Mouse (Mus musculus): ENCODE measurements around the gene F2r. TPM values are rescaled to one million over a fixed set of nuclear protein-coding genes. Genes with fewer than 3 reads are reported as not detected.

F2r gene
- 29.5 and 39.1 TPM in 2 replicates for total RNA-seq (2017)

DNA sequence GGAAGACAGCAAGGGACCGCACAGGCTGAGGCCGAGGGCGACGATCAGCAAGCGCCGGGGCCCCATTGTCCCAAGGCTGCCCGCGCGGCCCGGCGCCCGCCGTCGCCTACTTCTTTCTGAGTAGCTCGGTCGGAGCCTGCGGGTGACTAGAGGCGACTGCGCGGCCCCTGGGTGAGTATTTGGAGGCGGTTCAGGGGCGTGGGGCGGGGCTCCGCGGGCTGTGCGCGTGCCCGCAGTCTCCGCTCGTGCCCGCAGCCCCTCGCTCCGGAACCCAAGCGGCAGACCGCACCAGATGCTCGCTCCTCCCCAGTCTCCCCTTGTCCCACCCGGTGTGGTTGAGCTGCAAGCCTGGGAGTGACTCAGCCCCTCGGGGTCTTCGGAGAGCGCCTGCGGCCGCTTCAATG, at the start of gene F2r:
TSS of gene F2r (minus strand) at position 179 of the 404 bp plus-strand sequence.
- peak; percentile 92 to 96 for ATAC-seq (replicated peaks in 1 of 2; ENCODE audit: insufficient read depth in 1 of 2, low FRiP score in 2 of 2, low TSS enrichment in 1 of 2, low read depth in 1 of 2, poor library complexity in 2 of 2, severe bottlenecking in 2 of 2)

DNA sequence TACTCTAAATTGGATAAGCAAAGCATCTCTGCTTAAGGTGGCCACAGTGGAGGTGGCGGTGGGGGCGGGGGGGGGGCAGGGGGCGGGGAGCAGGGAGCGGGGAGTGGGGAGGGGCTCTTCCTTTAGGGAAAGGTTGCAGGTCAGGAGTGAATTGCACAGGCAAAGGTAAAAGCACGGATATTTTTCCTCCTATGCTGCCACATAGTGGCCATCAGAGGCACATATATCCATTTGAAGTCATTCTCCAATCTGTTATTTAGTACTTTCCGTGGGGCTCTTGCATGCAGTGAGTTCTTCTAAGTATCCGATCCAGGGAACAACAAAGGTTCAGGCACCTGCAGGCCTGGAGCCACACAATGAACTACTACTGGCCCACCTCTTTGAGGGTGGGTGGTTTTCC, 49.0 kb upstream of the F2r start:
- ATAC-seq (replicated peaks in 1 of 2; ENCODE audit: insufficient read depth in 1 of 2, low FRiP score in 2 of 2, low TSS enrichment in 1 of 2, low read depth in 1 of 2, poor library complexity in 2 of 2, severe bottlenecking in 2 of 2), result no peak

DNA sequence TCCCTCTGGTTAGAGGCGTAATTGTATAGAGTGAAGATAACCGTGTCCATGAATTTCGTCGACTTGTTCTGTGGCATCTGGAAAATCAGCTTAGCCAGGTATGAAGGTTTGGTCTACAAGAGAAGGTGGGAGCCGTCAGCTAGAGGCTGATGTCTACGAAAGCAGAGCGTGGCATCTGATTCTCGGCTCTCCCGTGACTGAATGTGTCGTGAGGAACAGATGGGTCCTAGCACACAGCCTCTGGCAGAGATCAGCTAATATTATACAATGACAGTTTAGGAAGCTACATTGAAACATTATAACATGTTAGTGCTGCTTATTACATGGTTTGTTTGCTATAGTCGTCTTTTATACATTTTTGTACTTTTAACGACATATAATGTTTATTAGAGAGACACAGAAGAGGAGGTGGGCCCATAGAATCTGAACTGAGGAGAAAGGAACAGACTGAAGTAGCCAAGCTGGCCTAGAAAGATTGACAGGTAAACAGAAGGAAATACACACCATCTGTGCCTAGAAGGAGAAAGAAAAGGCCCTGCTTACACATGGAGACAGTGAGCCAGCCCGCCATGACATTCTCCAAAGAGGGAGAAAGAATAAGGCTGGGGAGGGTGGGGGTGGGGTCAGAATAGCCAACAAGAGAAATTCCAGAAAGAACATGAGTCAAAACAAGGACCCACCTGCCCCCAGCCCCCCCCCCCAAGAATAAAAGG, 47.5 kb upstream of the F2r start:
- ATAC-seq (replicated peaks in 1 of 2; ENCODE audit: insufficient read depth in 1 of 2, low FRiP score in 2 of 2, low TSS enrichment in 1 of 2, low read depth in 1 of 2, poor library complexity in 2 of 2, severe bottlenecking in 2 of 2), result no peak

DNA sequence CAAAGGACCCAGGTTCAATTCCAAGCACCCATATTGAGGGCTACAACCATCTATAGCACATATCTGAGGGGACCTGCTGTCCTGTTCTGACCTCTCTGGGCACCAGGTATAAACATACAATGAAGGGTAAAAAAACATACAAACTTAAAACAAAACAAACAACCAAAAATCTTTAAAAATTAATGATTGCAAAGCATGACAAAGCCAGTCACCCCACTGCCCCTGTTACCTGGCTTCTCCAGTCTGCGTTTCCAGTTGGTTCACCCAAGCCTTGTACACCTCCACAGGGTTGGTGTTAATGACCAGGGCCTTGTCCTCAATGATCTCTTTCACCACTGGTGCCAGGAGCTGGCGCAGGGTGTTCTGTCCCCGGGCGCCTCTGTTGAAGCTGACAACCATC, 45.5 kb upstream of the F2r start:
- ATAC-seq (replicated peaks in 1 of 2; ENCODE audit: insufficient read depth in 1 of 2, low FRiP score in 2 of 2, low TSS enrichment in 1 of 2, low read depth in 1 of 2, poor library complexity in 2 of 2, severe bottlenecking in 2 of 2), result no peak

DNA sequence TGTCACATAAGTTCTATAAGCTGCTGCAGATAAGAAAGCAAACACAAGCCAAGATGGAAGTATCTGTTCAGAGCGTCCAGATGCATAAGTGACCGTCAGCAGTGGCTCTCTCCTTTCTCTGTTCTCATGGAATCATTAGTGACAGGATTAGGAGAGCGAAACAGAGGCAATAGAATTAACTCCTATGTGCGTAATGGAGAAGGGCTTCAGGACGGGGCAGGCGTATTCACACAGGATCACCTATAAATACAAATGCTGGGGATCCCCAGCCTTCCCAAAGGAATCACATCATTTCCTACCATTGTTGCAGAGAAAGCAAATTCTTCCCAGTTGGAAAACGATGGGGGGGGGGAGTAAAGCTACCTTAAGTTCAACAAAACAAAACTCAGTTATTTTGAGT, 41.1 kb upstream of the F2r start:
- no peak for ATAC-seq (replicated peaks in 1 of 2; ENCODE audit: insufficient read depth in 1 of 2, low FRiP score in 2 of 2, low TSS enrichment in 1 of 2, low read depth in 1 of 2, poor library complexity in 2 of 2, severe bottlenecking in 2 of 2)

DNA sequence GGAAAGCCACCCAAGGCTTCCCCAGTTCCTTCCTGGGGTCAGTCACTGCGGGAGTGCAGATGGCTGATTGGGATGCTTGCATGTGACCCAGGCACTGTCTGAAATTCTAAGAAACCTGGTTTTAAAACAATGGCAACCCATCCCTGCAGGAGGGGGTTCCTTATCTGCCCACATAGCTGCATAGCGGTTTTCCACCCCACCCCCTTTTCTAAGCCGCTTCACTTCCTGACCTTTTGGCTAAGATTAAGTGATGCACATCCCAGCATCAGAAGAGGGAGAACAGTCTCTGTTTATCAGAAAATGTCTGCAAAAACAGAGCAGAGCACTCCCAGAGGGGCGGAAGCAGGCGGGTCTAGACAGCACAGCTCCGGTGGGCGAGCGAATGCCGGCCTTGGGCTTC, 38.9 kb upstream of the F2r start:
- ATAC-seq (replicated peaks in 1 of 2; ENCODE audit: insufficient read depth in 1 of 2, low FRiP score in 2 of 2, low TSS enrichment in 1 of 2, low read depth in 1 of 2, poor library complexity in 2 of 2, severe bottlenecking in 2 of 2), result peak; percentile 54 to 83

DNA sequence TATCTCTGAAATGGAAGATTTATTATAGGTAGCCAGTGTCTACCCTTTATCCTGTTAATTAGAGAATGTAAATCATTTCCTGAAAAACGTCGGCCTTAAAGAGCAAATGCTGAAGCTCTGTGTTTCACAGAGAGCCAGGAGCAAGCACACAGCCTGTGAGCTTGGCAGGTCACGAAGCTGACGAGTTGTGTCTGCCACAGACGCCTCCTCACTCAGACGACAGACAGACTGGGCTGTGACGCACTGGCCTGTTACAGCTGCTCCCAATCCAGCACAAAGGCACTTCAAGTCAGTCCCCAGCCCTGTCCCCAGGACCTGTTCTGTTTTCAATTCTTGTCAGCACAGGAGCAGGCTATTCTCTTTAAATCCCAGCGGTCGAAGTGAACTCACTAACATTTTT, 37.0 kb upstream of the F2r start:
- no peak for ATAC-seq (replicated peaks in 1 of 2; ENCODE audit: insufficient read depth in 1 of 2, low FRiP score in 2 of 2, low TSS enrichment in 1 of 2, low read depth in 1 of 2, poor library complexity in 2 of 2, severe bottlenecking in 2 of 2)

DNA sequence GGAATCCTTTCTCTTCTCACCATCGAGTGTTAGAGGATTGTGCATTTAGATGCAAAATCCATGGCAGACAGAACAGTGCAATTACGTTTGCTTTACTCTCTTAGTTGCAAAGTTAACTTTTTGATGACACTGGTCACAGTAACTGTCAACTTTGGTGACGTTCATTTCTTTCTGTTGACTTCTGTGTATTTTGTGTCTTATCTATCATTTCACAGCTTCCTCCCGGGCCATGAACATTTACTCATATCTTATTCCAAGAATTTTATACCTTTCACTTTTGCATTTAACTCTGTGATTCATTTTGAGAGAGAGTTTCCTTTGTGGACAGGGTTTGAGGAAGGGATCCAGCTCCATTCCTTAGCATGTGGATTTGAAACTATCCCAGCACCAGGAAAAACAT, 35.4 kb upstream of the F2r start:
- ATAC-seq (replicated peaks in 1 of 2; ENCODE audit: insufficient read depth in 1 of 2, low FRiP score in 2 of 2, low TSS enrichment in 1 of 2, low read depth in 1 of 2, poor library complexity in 2 of 2, severe bottlenecking in 2 of 2), result no peak

DNA sequence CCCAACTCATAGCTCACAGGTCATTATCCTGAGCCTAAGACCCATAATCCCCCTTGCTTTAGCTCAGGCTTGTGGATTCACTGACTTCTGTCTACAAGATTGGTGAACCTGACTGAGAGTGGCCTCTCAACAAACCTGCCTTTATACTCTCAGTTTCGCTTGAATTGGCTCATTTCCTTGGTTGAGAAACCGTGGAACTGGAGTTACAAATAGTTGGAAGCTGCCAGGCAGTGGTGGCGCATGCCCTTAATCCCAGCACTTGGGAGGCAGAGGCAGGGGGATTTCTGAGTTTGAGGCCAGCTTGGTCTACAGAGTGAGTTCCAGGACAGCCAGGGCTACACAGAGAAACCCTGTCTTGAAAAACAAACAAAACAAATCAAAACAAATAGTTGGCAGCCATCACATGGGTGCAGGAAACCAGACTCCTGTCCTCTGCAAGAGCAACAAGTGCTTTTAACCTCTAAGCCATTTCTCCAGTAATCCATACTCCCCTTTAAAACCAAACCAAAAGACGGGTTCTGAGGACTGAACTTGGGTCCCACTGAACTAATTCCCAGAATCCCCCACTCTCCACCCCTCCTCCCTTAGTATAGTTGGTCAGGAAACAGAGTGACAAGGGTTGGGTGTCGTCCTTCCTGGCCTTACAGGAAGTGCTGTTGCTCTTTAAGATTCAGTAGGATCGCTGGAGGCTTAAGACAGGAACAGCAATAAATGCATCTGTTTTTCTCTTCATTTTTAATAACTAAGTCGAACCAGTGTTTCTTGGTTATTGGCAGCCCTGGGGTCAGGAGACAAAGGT, 33.8 kb upstream of the F2r start:
- ATAC-seq (replicated peaks in 1 of 2; ENCODE audit: insufficient read depth in 1 of 2, low FRiP score in 2 of 2, low TSS enrichment in 1 of 2, low read depth in 1 of 2, poor library complexity in 2 of 2, severe bottlenecking in 2 of 2), result no peak

DNA sequence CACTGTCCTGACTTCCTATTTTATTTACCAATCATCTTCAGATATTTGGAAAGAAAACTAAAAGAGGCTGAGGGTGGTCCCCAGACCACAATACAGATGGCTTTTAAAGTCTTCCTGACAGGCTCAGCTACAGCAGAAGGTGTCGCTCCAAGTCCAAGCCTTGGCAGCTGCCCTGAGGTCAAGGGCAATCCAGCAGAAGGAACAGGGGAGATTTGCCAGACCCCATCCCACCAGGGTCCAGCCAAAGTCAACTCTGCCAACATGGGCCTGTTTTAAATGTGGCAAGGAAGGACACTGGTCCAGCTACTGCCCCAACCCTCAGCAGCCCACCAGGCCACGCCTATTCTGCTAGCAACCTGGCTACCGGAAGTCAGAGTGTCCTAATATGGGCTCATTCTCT, 31.7 kb upstream of the F2r start:
- ATAC-seq (replicated peaks in 1 of 2; ENCODE audit: insufficient read depth in 1 of 2, low FRiP score in 2 of 2, low TSS enrichment in 1 of 2, low read depth in 1 of 2, poor library complexity in 2 of 2, severe bottlenecking in 2 of 2), result no peak

DNA sequence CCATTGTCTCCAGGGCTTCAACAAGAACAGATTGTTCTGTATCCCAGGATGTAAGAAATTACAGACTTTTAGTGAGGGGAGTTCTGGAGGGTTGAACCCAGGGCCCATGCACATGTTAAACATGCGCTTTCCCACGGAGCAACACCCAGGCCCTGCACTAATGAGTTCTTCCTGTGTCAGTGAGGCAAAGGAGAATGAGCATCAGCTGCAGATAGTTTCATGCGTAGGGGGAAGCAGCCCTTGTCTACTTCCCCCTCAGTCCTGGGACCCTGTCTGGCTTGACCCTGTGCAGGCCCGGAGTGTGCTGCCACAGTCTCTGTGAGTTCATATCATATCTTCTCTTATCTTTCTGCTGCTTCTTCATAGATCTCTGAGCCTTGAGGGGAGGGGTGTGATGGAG, 29.0 kb upstream of the F2r start:
- ATAC-seq (replicated peaks in 1 of 2; ENCODE audit: insufficient read depth in 1 of 2, low FRiP score in 2 of 2, low TSS enrichment in 1 of 2, low read depth in 1 of 2, poor library complexity in 2 of 2, severe bottlenecking in 2 of 2), result no peak

DNA sequence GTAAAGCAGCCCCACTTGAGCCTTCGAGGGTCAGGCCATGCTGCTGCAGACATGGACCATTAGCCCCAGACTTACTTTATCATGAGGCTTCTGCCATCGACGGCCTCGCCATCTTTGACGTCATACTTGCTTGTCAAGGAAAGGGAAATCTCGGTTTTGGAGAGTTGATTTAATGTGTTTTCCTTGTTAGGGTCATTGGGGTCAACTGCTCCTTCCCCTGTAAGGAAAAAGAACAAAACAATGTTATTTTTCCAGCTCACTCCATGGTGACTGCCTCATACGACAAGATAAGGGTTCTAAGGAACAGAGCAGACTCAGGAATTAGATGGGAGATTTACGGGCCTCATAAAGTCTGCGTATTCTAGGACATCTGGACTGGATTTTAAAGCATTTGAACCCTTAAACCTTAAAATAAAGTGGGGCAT, 28.4 kb upstream of the F2r start:
- ATAC-seq (replicated peaks in 1 of 2; ENCODE audit: insufficient read depth in 1 of 2, low FRiP score in 2 of 2, low TSS enrichment in 1 of 2, low read depth in 1 of 2, poor library complexity in 2 of 2, severe bottlenecking in 2 of 2), result no peak

DNA sequence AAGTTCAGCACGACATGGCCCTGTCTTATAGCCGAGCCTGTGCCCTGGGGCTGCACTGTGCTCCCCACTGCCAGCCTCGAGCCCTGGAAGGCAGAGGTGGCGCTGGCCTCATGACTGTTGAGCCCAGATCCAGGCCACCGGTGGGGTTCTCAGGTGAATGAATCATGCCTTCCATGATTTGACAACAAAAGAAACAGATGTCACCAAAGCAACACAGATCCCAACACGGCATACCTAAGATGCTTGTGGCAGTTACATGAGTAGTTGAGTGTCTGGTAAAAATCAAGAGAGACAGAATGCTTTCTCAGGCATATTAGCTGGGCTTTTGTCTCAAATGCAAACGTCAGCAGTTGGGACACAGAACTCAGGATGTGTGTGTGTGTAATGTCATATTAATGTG, 25.5 kb upstream of the F2r start:
- no peak for ATAC-seq (replicated peaks in 1 of 2; ENCODE audit: insufficient read depth in 1 of 2, low FRiP score in 2 of 2, low TSS enrichment in 1 of 2, low read depth in 1 of 2, poor library complexity in 2 of 2, severe bottlenecking in 2 of 2)

DNA sequence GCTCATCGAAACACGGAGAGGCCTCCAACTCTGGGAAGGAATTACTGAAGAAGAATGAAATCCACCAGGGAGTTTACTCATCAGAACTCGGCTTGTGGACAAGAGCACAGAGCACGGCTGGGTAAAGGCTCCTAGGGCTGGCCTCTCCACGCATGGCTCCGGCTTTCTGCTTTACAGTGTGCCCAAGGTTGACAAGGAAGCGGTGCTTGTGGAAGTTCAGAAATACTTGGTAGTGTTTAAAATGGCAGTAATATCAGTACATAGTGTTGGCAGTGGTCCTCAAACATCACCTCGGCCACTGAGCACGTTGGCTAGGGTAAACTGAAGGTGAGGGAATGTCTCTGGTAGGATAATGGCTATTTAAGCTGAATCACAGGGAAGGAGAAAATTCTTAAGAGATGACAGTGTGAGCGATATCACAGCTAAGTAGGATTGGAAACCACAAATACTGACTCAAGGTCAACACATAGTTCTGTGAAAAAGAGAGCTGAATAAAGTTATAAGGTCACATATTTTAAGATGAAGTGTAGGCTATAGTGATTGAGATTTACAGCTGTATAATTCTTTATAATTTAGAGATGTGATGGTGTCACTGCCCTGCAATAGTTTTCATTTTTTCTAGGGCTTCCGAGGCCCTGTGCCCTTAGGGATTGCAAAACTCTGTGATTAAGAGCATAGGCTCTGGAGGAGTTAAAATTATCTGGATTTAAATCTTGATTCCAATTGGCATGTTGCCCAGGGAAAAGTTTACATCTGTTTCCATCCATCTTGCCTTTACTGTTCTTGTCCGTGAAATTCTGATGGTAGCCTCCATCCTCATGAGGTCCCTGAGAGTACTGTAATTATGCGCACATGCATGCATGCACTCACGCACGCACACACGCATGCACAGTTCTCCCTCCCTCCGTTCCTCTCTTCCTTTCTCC, 23.0 kb upstream of the F2r start:
- no peak for ATAC-seq (replicated peaks in 1 of 2; ENCODE audit: insufficient read depth in 1 of 2, low FRiP score in 2 of 2, low TSS enrichment in 1 of 2, low read depth in 1 of 2, poor library complexity in 2 of 2, severe bottlenecking in 2 of 2)

DNA sequence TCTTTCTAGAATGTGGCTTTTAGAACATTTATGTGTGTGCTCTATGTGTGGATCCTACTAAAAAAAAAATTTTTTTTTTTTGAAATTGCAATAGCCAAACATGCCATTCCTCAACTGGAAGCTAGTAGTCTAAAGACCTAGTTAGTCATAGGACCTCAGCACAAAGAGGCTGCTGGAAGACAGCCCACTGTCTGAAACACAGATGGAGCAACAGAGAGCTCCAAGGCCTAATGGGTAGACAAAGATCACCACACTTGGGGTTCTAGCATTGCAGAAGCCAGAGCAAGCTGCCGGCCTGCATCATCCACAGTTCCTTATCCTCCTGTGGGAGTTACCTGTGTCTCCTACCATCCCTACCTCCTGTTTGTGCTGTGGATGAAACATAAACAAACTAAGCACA, 22.1 kb upstream of the F2r start:
- ATAC-seq (replicated peaks in 1 of 2; ENCODE audit: insufficient read depth in 1 of 2, low FRiP score in 2 of 2, low TSS enrichment in 1 of 2, low read depth in 1 of 2, poor library complexity in 2 of 2, severe bottlenecking in 2 of 2), result no peak

DNA sequence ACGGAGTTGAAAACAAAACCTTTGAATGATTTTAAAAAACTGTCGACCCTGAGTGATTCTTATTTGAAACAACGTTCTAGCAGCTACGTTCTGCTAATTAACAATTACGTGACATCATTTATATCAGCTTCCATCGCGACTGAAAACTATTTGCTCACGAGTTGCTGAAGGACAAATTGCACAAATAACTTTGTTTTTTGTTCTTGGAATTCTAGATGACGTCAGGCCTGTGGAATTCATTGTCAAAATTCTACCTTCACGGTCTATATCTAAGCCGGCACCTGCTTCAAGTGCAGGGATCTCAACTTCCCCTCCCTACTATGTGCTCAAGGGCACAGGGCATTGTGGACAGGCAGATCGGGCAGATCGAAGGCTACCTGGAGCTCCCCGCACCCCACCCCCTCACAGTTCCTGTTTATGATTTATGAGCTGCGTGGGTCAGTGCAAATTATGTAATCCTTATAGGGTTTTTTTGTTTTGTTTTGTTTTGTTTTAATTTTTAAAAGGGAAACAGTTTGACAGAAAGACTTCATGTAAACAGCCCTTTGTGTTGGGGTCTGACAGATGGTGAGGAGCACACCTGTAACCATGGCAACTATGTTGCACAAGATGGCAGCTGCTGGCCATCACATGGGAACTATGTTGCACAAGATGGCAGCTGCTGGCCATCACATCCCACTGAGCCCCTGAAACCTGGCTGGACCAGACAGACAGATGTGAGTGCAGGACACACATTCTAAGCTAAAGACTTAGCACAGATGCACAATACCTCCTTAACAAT, 21.2 kb upstream of the F2r start:
- no peak for ATAC-seq (replicated peaks in 1 of 2; ENCODE audit: insufficient read depth in 1 of 2, low FRiP score in 2 of 2, low TSS enrichment in 1 of 2, low read depth in 1 of 2, poor library complexity in 2 of 2, severe bottlenecking in 2 of 2)

DNA sequence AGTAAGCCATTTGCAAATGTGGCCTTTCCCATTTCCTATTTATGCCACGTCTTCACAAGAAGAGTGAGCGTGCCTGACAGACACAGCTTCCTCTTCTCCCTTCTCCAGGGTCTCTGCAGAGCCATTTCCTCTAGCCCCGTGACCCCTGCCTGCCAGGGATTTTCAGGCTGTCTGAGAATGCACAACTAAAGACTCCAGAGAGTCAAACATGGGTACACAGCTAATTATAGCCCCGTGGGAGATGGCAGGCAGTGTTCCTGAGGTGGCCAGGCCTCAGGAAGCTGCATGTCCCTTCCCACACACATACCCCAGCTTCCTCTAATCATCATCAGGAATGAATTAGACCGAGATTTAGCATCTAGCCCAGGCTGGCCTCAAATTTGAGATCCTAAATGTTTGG, 20.6 kb upstream of the F2r start:
- ATAC-seq (replicated peaks in 1 of 2; ENCODE audit: insufficient read depth in 1 of 2, low FRiP score in 2 of 2, low TSS enrichment in 1 of 2, low read depth in 1 of 2, poor library complexity in 2 of 2, severe bottlenecking in 2 of 2), result no peak
